Mouse (Mus musculus): Measurements from ENCODE around the gene Rps27a.

Gene Rps27a

GRCm38 (mm10) chr11:29512818-29513535 lies 34.9 kb downstream of the Rps27a start:
- ATAC-seq (ENCODE audit: low TSS enrichment): no peak

- no peak for ATAC-seq (ENCODE audit: low TSS enrichment)
Observed at GRCm38 (mm10) chr11:29509421-29509820, 38.5 kb downstream of the Rps27a start.

- ATAC-seq (ENCODE audit: low TSS enrichment): no peak
Observed at GRCm38 (mm10) chr11:29504899-29505625, 42.8 kb downstream of the Rps27a start.

DNA sequence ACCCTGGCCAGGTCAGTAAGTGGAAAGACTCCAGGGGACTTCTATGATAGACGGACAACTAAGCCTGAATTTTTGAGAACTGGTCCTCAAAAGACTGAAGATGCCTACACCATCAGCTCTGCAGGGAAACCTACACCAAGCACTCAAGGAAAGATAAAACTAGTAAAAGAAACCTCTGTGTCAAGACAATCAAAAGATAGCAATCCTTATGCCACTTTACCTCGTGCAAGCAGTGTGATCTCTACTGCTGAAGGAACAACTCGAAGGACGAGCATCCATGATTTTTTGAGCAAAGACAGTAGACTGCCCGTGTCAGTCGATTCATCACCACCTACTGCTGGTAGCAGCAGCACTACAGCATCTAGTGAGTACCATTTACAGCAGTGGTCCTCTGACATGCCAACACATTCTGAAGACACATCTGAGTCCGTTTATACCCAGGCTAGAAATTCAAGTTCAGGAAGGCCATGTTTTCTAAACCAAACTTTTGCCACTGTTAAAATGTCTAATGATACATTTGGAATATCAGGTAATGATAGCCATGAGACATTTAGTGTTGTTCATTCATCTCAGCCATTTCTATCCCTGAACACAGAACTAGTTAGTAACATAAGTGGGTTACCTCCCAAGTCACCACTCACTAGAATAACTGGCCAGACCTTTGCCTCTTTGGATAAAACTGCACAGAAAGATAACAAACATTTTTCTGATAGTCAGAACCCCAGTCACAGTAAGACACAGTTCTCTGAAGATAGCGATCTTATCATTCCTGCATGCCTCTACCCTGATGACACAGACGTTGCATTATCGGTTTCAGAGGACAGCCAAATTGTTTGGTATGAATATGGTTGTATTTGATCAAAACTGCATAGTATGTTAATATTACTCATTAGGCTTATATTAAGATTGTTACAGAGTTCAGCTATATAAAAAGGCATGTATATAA lies 43.7 kb downstream of the Rps27a start:
- ATAC-seq (ENCODE audit: low TSS enrichment): no peak

DNA sequence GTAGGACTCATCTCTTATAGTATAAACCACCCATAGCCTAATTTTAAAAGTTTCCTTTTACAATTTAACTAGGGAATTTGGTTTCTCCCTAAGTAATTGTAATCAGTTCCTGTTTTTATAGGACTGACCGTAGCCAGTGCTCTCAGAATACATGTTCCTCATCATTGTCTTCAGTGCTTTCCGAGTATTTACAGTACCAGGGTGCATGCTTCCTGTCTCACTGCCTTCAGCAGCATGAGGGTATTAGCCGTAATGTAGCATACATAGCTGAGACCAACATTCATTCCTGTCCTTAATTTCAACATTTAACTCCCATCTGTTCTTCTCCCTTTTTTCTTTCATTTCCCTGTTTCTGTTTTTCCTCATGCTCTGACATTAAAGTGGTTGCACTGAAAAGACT lies 50.9 kb downstream of the Rps27a start:
- ATAC-seq (ENCODE audit: low TSS enrichment): no peak

Data from frontal cortex, adult (tissue).